9 mouse cellular contexts compared by ENCODE assay signal in the genomic region with DNA sequence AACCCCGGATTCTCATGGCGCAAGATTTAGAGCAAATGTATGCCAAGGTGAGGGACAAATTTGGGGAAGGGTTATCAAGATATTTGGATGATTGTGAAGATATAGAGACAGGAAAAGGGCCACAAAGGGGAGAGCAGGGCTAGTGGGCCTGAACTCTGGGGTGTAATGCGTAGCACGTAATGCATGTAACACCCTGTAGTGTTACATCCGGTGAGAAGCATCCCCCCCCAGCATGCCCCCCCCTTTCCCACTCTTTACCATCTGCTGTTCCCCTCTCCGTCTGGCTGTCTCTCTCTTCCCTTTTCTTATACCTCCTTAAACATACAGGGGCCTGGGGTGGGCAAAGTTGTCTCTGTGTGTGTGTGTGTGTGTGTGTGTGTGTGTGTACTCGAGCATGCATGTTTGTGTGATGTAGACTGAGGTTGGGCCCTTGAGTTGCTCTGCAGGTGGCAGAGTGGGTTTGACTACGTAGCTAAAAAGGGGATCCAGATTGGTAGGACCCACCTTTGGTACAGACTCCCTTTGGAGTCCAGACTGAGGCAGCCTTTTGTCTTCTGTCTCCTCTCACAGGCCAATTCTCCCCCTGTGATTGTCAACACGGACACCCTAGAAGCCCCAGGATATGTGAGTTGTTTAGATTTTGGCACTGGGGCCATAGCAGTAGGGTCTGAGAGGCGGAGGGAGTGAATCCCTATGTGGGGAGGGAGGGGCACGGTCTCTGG. TPM values are rescaled to one million over a fixed set of nuclear protein-coding genes. Genes with fewer than 3 reads are reported as not detected.
DNase-seq lines count a peak whose midpoint lies in the region; ATAC-seq lines count a peak whose summit lies in the region.
"Had no signal": no experiment of that assay in that cellular context is flagged by ENCODE, and none has a peak within 500 bp of the region (broad histone marks: within the 10 kb centered on the region; RNA-seq: fewer than 3 reads in every experiment).

No protein-coding gene starts in this region.

- peaks cover 46% of the 10 kb centered on the region for H3K4me1 ChIP-seq in kidney, embryonic 16.5 days (ENCODE audit: insufficient read depth, low read length)
- H3K4me1 ChIP-seq in embryonic facial prominence, embryonic 12.5 days = peaks cover 51% of the 10 kb centered on the region
- H3K4me1 ChIP-seq in hindbrain, embryonic 16.5 days (ENCODE audit: control insufficient read depth, insufficient read depth, low read depth, low read length) = peaks cover 53% of the 10 kb centered on the region
- H3K4me1 ChIP-seq in neural tube, embryonic 12.5 days = peaks cover 54% of the 10 kb centered on the region

- WGBS in kidney, embryonic 16.5 days = 40% methylated on average over 11 of the region's 11 CpGs
- 39% methylated on average over 11 of the region's 11 CpGs for WGBS in embryonic facial prominence, embryonic 12.5 days
- whole genome bisulfite sequencing in hindbrain, embryonic 16.5 days = 15% methylated on average over 11 of the region's 11 CpGs
- WGBS in neural tube, embryonic 12.5 days = 28% methylated on average over 11 of the region's 11 CpGs

- no peak for DNase-seq in kidney, postnatal 4 days
- DNase-seq in B cell, adult 2 months = no peak
- DNase-seq in left cerebral cortex, adult 9 months (ENCODE audit: low spot score in 2 of 2) = no peak

- no peaks in the 10 kb centered on the region for H3K9me3 ChIP-seq in kidney, embryonic 16.5 days (ENCODE audit: low read length)
- no peaks in the 10 kb centered on the region for H3K9me3 ChIP-seq in embryonic facial prominence, embryonic 12.5 days
- H3K9me3 ChIP-seq in hindbrain, embryonic 16.5 days (ENCODE audit: control insufficient read depth, low read length) = no peaks in the 10 kb centered on the region
- H3K9me3 ChIP-seq in neural tube, embryonic 12.5 days = no peaks in the 10 kb centered on the region
- H3K9me3 ChIP-seq: liver, embryonic 15.5 days had no signal

- H3K4me3 ChIP-seq in kidney, embryonic 16.5 days (ENCODE audit: low read length) = peak overlapping the region; percentile 30; the same call in 1 of the 2 replicates
- peak overlapping the region; percentile 30 for H3K4me3 ChIP-seq in embryonic facial prominence, embryonic 12.5 days
- H3K4me3 ChIP-seq in hindbrain, embryonic 16.5 days (ENCODE audit: low read length) = peak overlapping the region; percentile 36
- H3K4me3 ChIP-seq in neural tube, embryonic 12.5 days = peak overlapping the region; percentile 29

- H3K27me3 ChIP-seq in kidney, embryonic 16.5 days (ENCODE audit: insufficient read depth, low read length) = no peaks in the 10 kb centered on the region
- H3K27me3 ChIP-seq in embryonic facial prominence, embryonic 12.5 days = no peaks in the 10 kb centered on the region
- no peaks in the 10 kb centered on the region for H3K27me3 ChIP-seq in hindbrain, embryonic 16.5 days (replicated peaks; ENCODE audit: control insufficient read depth, insufficient read depth, low read length)
- H3K27me3 ChIP-seq in neural tube, embryonic 12.5 days (replicated peaks) = no peaks in the 10 kb centered on the region

- H3K9ac ChIP-seq in kidney, embryonic 16.5 days (replicated peaks; ENCODE audit: low read length) = no peak overlapping the region
- H3K9ac ChIP-seq in embryonic facial prominence, embryonic 12.5 days = peak overlapping the region; percentile 25; the same call in 1 of the 2 replicates
- peak overlapping the region; percentile 57 for H3K9ac ChIP-seq in hindbrain, embryonic 16.5 days (ENCODE audit: low read depth, low read length)
- H3K9ac ChIP-seq in neural tube, embryonic 12.5 days = peak overlapping the region; percentile 56
- H3K9ac ChIP-seq: liver, embryonic 15.5 days had no signal

- no peak overlapping the region for H3K27ac ChIP-seq in kidney, embryonic 16.5 days (ENCODE audit: low read length)
- H3K27ac ChIP-seq in embryonic facial prominence, embryonic 12.5 days = peak overlapping the region; percentile 91
- H3K27ac ChIP-seq in hindbrain, embryonic 16.5 days (ENCODE audit: low read depth, low read length) = peak overlapping the region; percentile 94
- peak overlapping the region; percentile 92 for H3K27ac ChIP-seq in neural tube, embryonic 12.5 days
- H3K27ac ChIP-seq: liver, embryonic 15.5 days had no signal

- peak overlapping the region; percentile 61 for H3K4me2 ChIP-seq in kidney, embryonic 16.5 days (replicated peaks; ENCODE audit: low read depth, low read length)
- peak overlapping the region; percentile 50 for H3K4me2 ChIP-seq in embryonic facial prominence, embryonic 12.5 days (replicated peaks)
- H3K4me2 ChIP-seq in hindbrain, embryonic 16.5 days (ENCODE audit: low read length) = peak overlapping the region; percentile 68
- H3K4me2 ChIP-seq in neural tube, embryonic 12.5 days (replicated peaks) = peak overlapping the region; percentile 68

- 0 out of 2 replicates have a peak, but pooled peaks have one; percentile 12 for ATAC-seq in kidney, embryonic 16.5 days (ENCODE audit: low FRiP score, low TSS enrichment)
- ATAC-seq in embryonic facial prominence, embryonic 12.5 days (ENCODE audit: insufficient number of reproducible peaks, insufficient read depth, low FRiP score, low TSS enrichment) = no peak
- ATAC-seq in hindbrain, embryonic 16.5 days = peak; percentile 34
- ATAC-seq in neural tube, embryonic 12.5 days (ENCODE audit: low FRiP score, low read depth) = peak; percentile 50
- no peak for ATAC-seq in cerebellum, adult (ENCODE audit: insufficient number of reproducible peaks, low FRiP score, low TSS enrichment)

- peaks cover 24% of the 10 kb centered on the region for H3K36me3 ChIP-seq in kidney, embryonic 16.5 days (ENCODE audit: insufficient read depth, low read length)
- H3K36me3 ChIP-seq in embryonic facial prominence, embryonic 12.5 days = peaks cover 40% of the 10 kb centered on the region
- H3K36me3 ChIP-seq in hindbrain, embryonic 16.5 days (ENCODE audit: control insufficient read depth, insufficient read depth, low read length) = peaks cover 19% of the 10 kb centered on the region
- peaks cover 28% of the 10 kb centered on the region for H3K36me3 ChIP-seq in neural tube, embryonic 12.5 days
- H3K36me3 ChIP-seq: liver, embryonic 15.5 days had no signal

RNA-seq across cellular contexts. Expression of gene Dlg4, which starts 13.2 kb away (rescaled TPM):
- polyA plus RNA-seq in kidney, embryonic 16.5 days (2015; fragmentation: Nextera tagmentation; extraction: Ambion mirVana) = 9.3 and 13.2 TPM in 2 replicates
- polyA plus RNA-seq in embryonic facial prominence, embryonic 12.5 days (2016; fragmentation: Nextera tagmentation; extraction: Ambion mirVana) = 12.6 and 14.9 TPM in 2 replicates
- polyA plus RNA-seq in hindbrain, embryonic 16.5 days (2015; fragmentation: Nextera tagmentation; extraction: Ambion mirVana) = 23.1 and 23.4 TPM in 2 replicates
- polyA plus RNA-seq in neural tube, embryonic 12.5 days (2016; fragmentation: Nextera tagmentation; extraction: Ambion mirVana) = 23.6 and 25.5 TPM in 2 replicates

RNA-seq across cellular contexts. Expression of gene Acadvl, which starts 14.8 kb away (rescaled TPM):
- polyA plus RNA-seq in kidney, embryonic 16.5 days (2015; fragmentation: Nextera tagmentation; extraction: Ambion mirVana) = 107 and 114 TPM in 2 replicates
- polyA plus RNA-seq in embryonic facial prominence, embryonic 12.5 days (2016; fragmentation: Nextera tagmentation; extraction: Ambion mirVana) = 66.8 and 70.4 TPM in 2 replicates
- polyA plus RNA-seq in hindbrain, embryonic 16.5 days (2015; fragmentation: Nextera tagmentation; extraction: Ambion mirVana) = 66.6 and 69.1 TPM in 2 replicates
- polyA plus RNA-seq in neural tube, embryonic 12.5 days (2016; fragmentation: Nextera tagmentation; extraction: Ambion mirVana) = 59.1 and 63.7 TPM in 2 replicates

RNA-seq across cellular contexts. Expression of gene Asgr1, which starts 23.9 kb away (rescaled TPM):
- 1.3 and 1.4 TPM in 2 replicates for polyA plus RNA-seq in kidney, embryonic 16.5 days (2015; fragmentation: Nextera tagmentation; extraction: Ambion mirVana)
- 0.51 and 0.83 TPM in 2 replicates for polyA plus RNA-seq in embryonic facial prominence, embryonic 12.5 days (2016; fragmentation: Nextera tagmentation; extraction: Ambion mirVana)
- polyA plus RNA-seq in hindbrain, embryonic 16.5 days (2015; fragmentation: Nextera tagmentation; extraction: Ambion mirVana) = 3.9 and 4.4 TPM in 2 replicates
- polyA plus RNA-seq in neural tube, embryonic 12.5 days (2016; fragmentation: Nextera tagmentation; extraction: Ambion mirVana) = 0.68 and 1.1 TPM in 2 replicates

RNA-seq across cellular contexts. Expression of gene Dvl2, which starts 29.6 kb away (rescaled TPM):
- polyA plus RNA-seq in kidney, embryonic 16.5 days (2015; fragmentation: Nextera tagmentation; extraction: Ambion mirVana) = 39.1 and 40.7 TPM in 2 replicates
- polyA plus RNA-seq in embryonic facial prominence, embryonic 12.5 days (2016; fragmentation: Nextera tagmentation; extraction: Ambion mirVana) = 67.2 and 70.3 TPM in 2 replicates
- 21.0 and 25.4 TPM in 2 replicates for polyA plus RNA-seq in hindbrain, embryonic 16.5 days (2015; fragmentation: Nextera tagmentation; extraction: Ambion mirVana)
- polyA plus RNA-seq in neural tube, embryonic 12.5 days (2016; fragmentation: Nextera tagmentation; extraction: Ambion mirVana) = 39.0 and 40.7 TPM in 2 replicates

RNA-seq across cellular contexts. Expression of gene Phf23, which starts 34.4 kb away (rescaled TPM):
- polyA plus RNA-seq in kidney, embryonic 16.5 days (2015; fragmentation: Nextera tagmentation; extraction: Ambion mirVana) = 69.1 and 74.5 TPM in 2 replicates
- 95.1 and 99.1 TPM in 2 replicates for polyA plus RNA-seq in embryonic facial prominence, embryonic 12.5 days (2016; fragmentation: Nextera tagmentation; extraction: Ambion mirVana)
- polyA plus RNA-seq in hindbrain, embryonic 16.5 days (2015; fragmentation: Nextera tagmentation; extraction: Ambion mirVana) = 54.2 and 55.4 TPM in 2 replicates
- polyA plus RNA-seq in neural tube, embryonic 12.5 days (2016; fragmentation: Nextera tagmentation; extraction: Ambion mirVana) = 89.4 and 92.5 TPM in 2 replicates

Comparison
In these comparisons a context has a peak if more than half of its experiments do, and no peak if none do; other contexts are left out.
1. ATAC-seq: peak in kidney, embryonic 16.5 days (single experiment), hindbrain, embryonic 16.5 days (single experiment) and neural tube, embryonic 12.5 days (single experiment); none in embryonic facial prominence, embryonic 12.5 days (single experiment) and cerebellum, adult (single experiment).
2. Peak in every context shown above with its lines, with median percentiles within 50 percentile points of each other: H3K4me2 ChIP-seq and H3K4me3 ChIP-seq.